Mouse (Mus musculus) forebrain, embryonic 11.5 days (tissue): ENCODE results near the gene Pou2af1. TPM values are rescaled to one million over a fixed set of nuclear protein-coding genes. Genes with fewer than 3 reads are reported as not detected.

Experiments used
- ATAC-seq: fragments of 200-750 bp; cut with Nextera tagmentation; replicated peaks from 2 replicates; pipeline ENCODE4 v1.8.0; 2017; ENCODE audit warnings: moderate TSS enrichment; ENCODE audit not compliant: low FRiP score
- DNase-seq: peaks from one replicate; pipeline ENCODE4 v3.0.0-alpha.2; 2017; ENCODE audit warnings: low spot score
- H3K27ac ChIP-seq: fragments of 300-500 bp; sonication (generic); 2 replicates; pipeline ENCODE4 v1.5.1; 2014; ENCODE audit warnings: low read depth, low read length
- H3K27me3 ChIP-seq: fragments of 300-500 bp; sonication (generic); 2 replicates; pipeline ENCODE4 v1.6.1; 2014; ENCODE audit warnings: mild to moderate bottlenecking, low read length, mixed read lengths; ENCODE audit not compliant: control insufficient read depth, insufficient read depth
- H3K36me3 ChIP-seq: fragments of 300-500 bp; sonication (generic); 2 replicates; pipeline ENCODE4 v1.6.1; 2014; ENCODE audit warnings: mild to moderate bottlenecking, low read length, moderate library complexity, mixed read lengths; ENCODE audit not compliant: control insufficient read depth, insufficient read depth
- H3K4me1 ChIP-seq: fragments of 300-500 bp; sonication (generic); replicated peaks from 2 replicates; pipeline ENCODE4 v1.6.1; 2014; ENCODE audit warnings: low read length, mixed read lengths; ENCODE audit not compliant: control insufficient read depth, insufficient read depth
- H3K4me2 ChIP-seq: fragments of 300-500 bp; sonication (generic); 2 replicates; pipeline ENCODE4 v1.6.1; 2014; ENCODE audit warnings: low read depth, mild to moderate bottlenecking, low read length, moderate library complexity, mixed read lengths; ENCODE audit not compliant: severe bottlenecking
- H3K4me3 ChIP-seq: fragments of 300-500 bp; sonication (generic); 2 replicates; pipeline ENCODE4 v1.5.1; 2014; ENCODE audit warnings: low read depth, low read length
- H3K9ac ChIP-seq: fragments of 300-500 bp; sonication (generic); 2 replicates; pipeline ENCODE4 v1.6.1; 2014; ENCODE audit warnings: low read length
- H3K9me3 ChIP-seq: fragments of 300-500 bp; sonication (generic); 2 replicates; pipeline ENCODE4 v1.6.1; 2016; ENCODE audit warnings: low read length, mixed read lengths; ENCODE audit not compliant: control insufficient read depth
- WGBS: fragments of 180-500 bp; shearing (Covaris S2); extraction: QIAGEN DNeasy Blood & Tissue Kit; methylation state at CpG from one replicate; pipeline ENCODE4 v1.1.7; 2014; 5-methylcytosine and 5-hydroxymethylcytosine counted together
- polyA plus RNA-seq: library from polyadenylated mRNA; unstranded; fragments of >200 nt; fragmentation: Nextera tagmentation; extraction: Ambion mirVana; gene quantifications from 2 replicates; pipeline ENCODE4 v1.2.1, GENCODE M21; 2014

The Pou2af1 gene
- polyA plus RNA-seq, 1 experiment from 2014 or later = not detected

DNA sequence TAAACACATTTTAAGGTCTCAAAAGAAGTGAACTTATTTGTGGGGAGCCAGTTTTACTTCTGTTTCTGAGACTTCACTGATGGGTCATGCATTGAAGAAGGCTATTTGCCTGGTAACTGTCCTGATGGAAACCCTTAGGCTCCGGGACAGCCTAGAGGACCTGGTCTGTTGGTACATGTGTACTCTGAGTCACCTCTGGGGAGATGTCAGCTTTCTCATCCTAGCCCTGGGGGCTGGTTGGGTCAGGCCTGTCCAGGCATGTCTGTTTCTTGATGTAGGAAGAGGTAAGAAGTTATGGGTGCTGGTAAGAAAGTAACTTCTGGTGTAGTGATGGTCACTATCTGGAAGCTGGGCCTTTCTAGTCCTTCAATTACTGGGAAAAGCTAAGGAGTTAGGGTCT lies 37.8 kb upstream of the Pou2af1 start:
- Histone ChIP-seq H3K27me3 (no peaks in the 10 kb centered on the region), H3K9me3 (no peaks in the 10 kb centered on the region), H3K4me2 (no peak overlapping the region), H3K27ac (no peak overlapping the region), H3K36me3 (no peaks in the 10 kb centered on the region), H3K9ac (no peak overlapping the region), H3K4me3 (no peak overlapping the region), H3K4me1 (no peaks in the 10 kb centered on the region)
- no peak for DNase-seq
- no peak for ATAC-seq
- WGBS = 80% methylated on average over 1 of the region's 1 CpGs

DNA sequence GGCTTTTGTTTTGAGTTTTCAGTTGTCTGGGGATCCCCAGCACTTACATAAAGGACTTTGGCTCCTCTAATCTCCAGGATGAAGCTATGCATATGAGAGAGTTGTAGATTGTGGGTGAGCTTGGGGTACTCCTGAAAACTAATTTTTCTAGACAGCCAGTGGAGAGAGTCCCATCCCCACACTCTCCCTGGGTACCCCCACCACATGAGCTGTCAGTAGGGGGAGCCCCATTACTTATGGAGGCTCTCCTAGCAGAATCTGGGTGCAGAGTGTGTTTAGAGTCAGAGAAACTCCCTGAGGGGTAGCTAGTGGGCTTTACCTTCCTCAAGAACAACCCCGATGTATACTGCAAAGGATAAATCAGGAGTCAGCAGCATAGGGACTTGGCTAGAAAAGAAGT lies 35.2 kb upstream of the Pou2af1 start:
- Histone ChIP-seq H3K27ac (no peak overlapping the region), H3K4me2 (no peak overlapping the region), H3K4me3 (no peak overlapping the region), H3K27me3 (no peaks in the 10 kb centered on the region), H3K36me3 (no peaks in the 10 kb centered on the region), H3K4me1 (no peaks in the 10 kb centered on the region), H3K9me3 (no peaks in the 10 kb centered on the region), H3K9ac (no peak overlapping the region)
- DNase-seq (no peak), ATAC-seq (no peak)
- WGBS = 92% methylated on average over 1 of the region's 1 CpGs

DNA sequence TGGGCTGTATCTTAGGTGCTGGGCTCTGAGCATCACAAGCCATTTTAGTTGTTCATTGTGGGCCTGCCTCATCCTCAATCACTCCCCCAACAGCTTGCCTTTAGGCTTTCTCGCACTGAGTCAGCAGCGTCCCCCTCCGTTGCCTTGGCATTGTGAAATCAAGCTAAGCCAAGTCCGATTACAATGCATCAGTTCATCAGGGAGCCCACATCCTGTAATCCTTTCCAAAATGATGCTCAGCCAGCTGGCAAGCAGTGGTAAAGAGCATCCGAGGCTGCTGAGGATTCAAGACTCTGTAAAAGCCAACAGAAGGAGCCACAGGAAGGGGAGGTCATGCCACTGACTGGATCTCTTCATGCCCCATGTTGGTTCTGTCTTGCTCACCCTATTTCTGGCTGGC lies 32.9 kb upstream of the Pou2af1 start:
- H3K9me3 ChIP-seq = no peaks in the 10 kb centered on the region
- H3K36me3 ChIP-seq = no peaks in the 10 kb centered on the region
- 71% methylated on average over 5 of the region's 5 CpGs for WGBS
- no peaks in the 10 kb centered on the region for H3K4me1 ChIP-seq
- ATAC-seq (no peak), DNase-seq (no peak)
- H3K27me3 ChIP-seq = no peaks in the 10 kb centered on the region
- H3K4me2 ChIP-seq = no peak overlapping the region
- no peak overlapping the region for H3K4me3 ChIP-seq
- no peak overlapping the region for H3K9ac ChIP-seq
- no peak overlapping the region for H3K27ac ChIP-seq

DNA sequence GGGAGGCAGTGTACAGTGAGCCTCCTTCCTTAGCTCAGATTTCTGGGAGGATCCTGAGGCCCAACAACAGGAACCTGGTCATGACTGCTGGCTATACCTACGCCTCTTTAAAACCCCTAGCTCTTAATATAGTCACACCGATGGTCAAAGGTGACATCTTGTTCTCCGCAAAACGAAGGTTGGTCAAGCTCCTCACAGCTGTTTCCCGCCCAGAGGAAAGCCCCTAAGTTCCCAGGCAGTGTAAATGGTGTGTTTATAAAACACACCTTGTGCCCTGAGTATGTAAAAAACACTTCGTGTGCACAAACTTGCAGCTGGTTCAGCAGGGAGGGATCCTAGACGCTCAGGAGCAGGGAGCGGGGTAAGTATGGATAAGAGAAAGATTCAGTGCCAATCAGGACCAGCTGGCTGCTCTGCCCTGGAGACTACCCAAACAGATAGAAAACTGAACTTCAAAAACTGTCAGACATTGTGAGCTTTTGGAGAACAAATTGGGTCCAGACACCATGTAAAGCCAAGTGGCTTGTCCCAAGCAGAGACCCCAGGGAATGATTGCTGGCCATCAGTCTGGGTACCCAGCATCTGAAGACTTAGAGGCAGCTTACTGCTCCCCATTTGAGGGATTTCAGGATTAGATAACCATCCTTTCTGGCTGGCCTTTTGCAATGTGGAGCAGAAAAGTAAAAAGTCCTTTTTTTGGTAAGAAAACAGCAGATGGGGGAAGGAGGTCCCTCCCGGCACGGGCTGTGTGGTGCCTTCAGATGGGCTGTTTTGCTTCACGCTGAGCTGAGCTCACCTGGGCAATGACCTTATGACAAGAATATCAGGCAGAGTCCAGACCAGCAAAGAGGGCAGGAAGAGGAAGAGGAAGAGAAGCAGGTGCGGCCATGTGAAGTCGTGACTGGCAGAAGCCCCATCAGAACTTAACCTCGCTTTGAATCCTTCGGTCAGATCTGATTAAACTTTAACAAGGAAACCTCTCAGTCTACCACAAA lies 30.5 kb upstream of the Pou2af1 start:
- Histone ChIP-seq H3K27ac (no peak overlapping the region), H3K27me3 (no peaks in the 10 kb centered on the region), H3K9me3 (no peaks in the 10 kb centered on the region), H3K36me3 (no peaks in the 10 kb centered on the region), H3K4me2 (no peak overlapping the region), H3K9ac (no peak overlapping the region), H3K4me3 (no peak overlapping the region), H3K4me1 (no peaks in the 10 kb centered on the region)
- no peak for DNase-seq
- ATAC-seq = no peak
- WGBS = 88% methylated on average over 15 of the region's 15 CpGs

DNA sequence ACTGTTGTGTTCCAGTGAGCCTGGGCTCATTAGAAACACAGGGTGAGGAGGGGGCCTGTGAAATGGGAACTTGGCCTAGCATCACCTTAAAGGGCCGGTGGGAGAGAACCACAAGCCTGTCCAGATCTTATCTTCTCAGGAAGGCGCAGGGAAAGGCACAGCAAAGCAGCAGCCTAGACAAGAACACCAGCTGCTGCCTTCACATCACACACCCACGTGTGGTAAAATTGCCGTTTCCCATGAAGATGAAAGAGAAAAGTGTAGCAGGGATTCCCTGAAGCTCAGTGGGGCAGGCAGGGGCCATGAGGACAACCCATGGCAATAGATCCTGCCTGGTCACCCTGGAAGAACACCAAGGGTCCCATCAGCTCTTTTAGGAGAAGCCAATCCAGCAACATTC lies 28.1 kb upstream of the Pou2af1 start:
- 92% methylated on average over 4 of the region's 4 CpGs for WGBS
- H3K9me3 ChIP-seq = no peaks in the 10 kb centered on the region
- no peak for ATAC-seq
- H3K9ac ChIP-seq = no peak overlapping the region
- no peak for DNase-seq
- H3K36me3 ChIP-seq = no peaks in the 10 kb centered on the region
- no peaks in the 10 kb centered on the region for H3K4me1 ChIP-seq
- H3K4me3 ChIP-seq = no peak overlapping the region
- no peaks in the 10 kb centered on the region for H3K27me3 ChIP-seq
- no peak overlapping the region for H3K4me2 ChIP-seq
- H3K27ac ChIP-seq = no peak overlapping the region

DNA sequence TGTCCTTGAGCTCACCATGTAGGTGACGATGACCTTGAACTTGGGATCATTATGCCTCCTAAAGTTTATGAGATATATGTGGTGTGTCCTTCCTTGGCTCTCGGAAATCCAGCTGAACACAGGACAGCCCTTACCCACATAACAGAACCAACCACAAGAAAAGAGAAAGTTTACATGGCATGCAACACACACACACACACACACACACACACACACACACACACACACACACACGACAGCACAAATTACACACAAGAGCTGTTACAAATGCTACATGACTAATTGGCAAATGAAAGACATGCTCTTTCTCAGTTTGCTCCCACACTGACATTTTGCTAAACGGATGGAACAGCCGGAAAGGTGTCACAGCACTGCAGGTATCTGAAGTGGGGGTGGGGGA lies 27.6 kb upstream of the Pou2af1 start:
- DNase-seq (no peak), ATAC-seq (no peak)
- WGBS = 80% methylated on average over 5 of the region's 5 CpGs
- Histone ChIP-seq H3K27ac (no peak overlapping the region), H3K36me3 (no peaks in the 10 kb centered on the region), H3K9ac (no peak overlapping the region), H3K4me2 (no peak overlapping the region), H3K4me1 (no peaks in the 10 kb centered on the region), H3K9me3 (no peaks in the 10 kb centered on the region), H3K4me3 (no peak overlapping the region), H3K27me3 (no peaks in the 10 kb centered on the region)

DNA sequence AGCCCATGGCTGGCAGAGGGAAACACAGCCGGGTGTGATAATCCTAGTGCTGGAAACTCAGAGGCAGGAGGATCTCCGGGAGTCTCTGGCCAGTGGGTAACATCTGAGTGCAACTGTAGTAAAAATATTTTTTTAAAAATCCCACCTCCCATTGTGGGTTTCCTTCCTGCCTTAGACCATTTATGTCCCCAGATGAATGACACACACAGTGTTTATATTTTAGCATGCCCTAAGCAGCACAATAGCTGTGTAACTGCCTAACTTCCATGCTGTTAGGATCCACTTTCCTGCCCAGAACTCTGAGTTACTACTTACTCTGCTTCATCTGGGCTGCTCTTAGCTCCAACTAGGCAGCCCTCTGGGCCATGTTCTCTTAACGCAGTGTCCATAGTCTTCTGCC lies 22.9 kb upstream of the Pou2af1 start:
- no peak overlapping the region for H3K27ac ChIP-seq
- no peaks in the 10 kb centered on the region for H3K9me3 ChIP-seq
- ATAC-seq (no peak), DNase-seq (no peak)
- no peaks in the 10 kb centered on the region for H3K36me3 ChIP-seq
- no peak overlapping the region for H3K9ac ChIP-seq
- no peaks in the 10 kb centered on the region for H3K27me3 ChIP-seq
- WGBS = 89% methylated on average over 3 of the region's 3 CpGs
- H3K4me1 ChIP-seq = no peaks in the 10 kb centered on the region
- H3K4me3 ChIP-seq = no peak overlapping the region
- H3K4me2 ChIP-seq = no peak overlapping the region

DNA sequence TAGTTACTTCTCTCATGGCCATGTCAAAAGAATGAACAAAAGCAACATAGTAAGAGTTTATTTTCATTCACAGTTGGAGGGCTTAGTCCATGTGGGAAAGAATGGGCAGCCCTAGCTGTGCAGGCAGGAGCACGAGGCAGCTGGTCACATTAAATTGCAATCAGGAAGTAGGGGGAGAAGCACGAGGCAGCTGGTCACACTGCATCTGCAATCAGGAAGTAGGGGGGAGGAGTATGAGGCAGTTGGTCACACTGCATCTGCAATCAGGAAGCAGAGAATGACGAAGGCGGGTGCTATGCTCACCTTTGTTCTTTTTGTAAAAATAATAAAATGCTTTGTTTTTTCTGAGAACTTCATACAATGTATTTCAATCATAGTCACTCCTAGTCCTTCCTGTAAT lies 18.7 kb upstream of the Pou2af1 start:
- ATAC-seq = no peak
- Histone ChIP-seq H3K4me3 (no peak overlapping the region), H3K9me3 (no peaks in the 10 kb centered on the region), H3K4me2 (no peak overlapping the region), H3K27me3 (no peaks in the 10 kb centered on the region), H3K27ac (no peak overlapping the region), H3K4me1 (no peaks in the 10 kb centered on the region), H3K9ac (no peak overlapping the region), H3K36me3 (no peaks in the 10 kb centered on the region)
- DNase-seq = no peak
- WGBS = 77% methylated on average over 4 of the region's 4 CpGs

DNA sequence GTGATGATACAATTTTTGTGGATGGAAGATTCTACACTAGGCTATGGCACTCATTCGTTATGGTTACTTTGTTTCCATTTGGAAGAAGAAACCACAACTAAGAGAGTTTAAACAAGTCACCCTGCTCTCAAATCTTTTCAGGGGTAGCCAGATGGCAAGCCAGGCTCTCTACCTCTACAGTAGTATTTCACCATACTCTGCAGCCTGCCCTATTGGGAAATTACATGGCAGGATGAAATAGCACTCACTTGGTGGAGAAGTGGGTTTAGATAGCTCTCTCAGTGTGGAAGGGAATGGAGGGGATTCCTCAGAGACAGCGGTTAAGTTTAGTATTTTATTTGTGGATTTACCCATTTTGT lies 4.6 kb upstream of the Pou2af1 start:
- H3K9me3 ChIP-seq = no peaks in the 10 kb centered on the region
- WGBS = 86% methylated on average over 2 of the region's 2 CpGs
- H3K4me2 ChIP-seq = no peak overlapping the region
- H3K27me3 ChIP-seq = no peaks in the 10 kb centered on the region
- no peaks in the 10 kb centered on the region for H3K36me3 ChIP-seq
- no peak for DNase-seq
- H3K27ac ChIP-seq = no peak overlapping the region
- ATAC-seq = no peak
- no peaks in the 10 kb centered on the region for H3K4me1 ChIP-seq
- no peak overlapping the region for H3K9ac ChIP-seq
- no peak overlapping the region for H3K4me3 ChIP-seq
